Mouse (Mus musculus) intestine, postnatal 0 days (tissue): ENCODE results near the gene Trip11. TPM values are rescaled to one million over a fixed set of nuclear protein-coding genes. Genes with fewer than 3 reads are reported as not detected.

Experiments used
- ATAC-seq: fragments of 200-750 bp; cut with Nextera tagmentation; 2 replicates; pipeline ENCODE4 v1.8.0; 2017; ENCODE audit warnings: mild to moderate bottlenecking, moderate TSS enrichment, moderate library complexity
- H3K27ac ChIP-seq: fragments of 300-500 bp; sonication (generic); 2 replicates; pipeline ENCODE4 v1.5.1; 2014; ENCODE audit warnings: mild to moderate bottlenecking, low read depth, low read length, moderate library complexity
- H3K27me3 ChIP-seq: fragments of 300-500 bp; sonication (generic); replicated peaks from 2 replicates; pipeline ENCODE4 v1.6.1; 2014; ENCODE audit warnings: low read length, mixed read lengths; ENCODE audit not compliant: control insufficient read depth, insufficient read depth
- H3K36me3 ChIP-seq: fragments of 300-500 bp; sonication (generic); 2 replicates; pipeline ENCODE4 v1.6.1; 2014; ENCODE audit warnings: mild to moderate bottlenecking, moderate library complexity; ENCODE audit not compliant: control insufficient read depth, insufficient read depth
- H3K4me1 ChIP-seq: fragments of 300-500 bp; sonication (generic); replicated peaks from 2 replicates; pipeline ENCODE4 v1.6.1; 2014; ENCODE audit warnings: antibody characterized with exemption, low read length, mixed read lengths; ENCODE audit not compliant: control insufficient read depth, insufficient read depth
- H3K4me2 ChIP-seq: fragments of 300-500 bp; sonication (generic); replicated peaks from 2 replicates; pipeline ENCODE4 v1.6.1; 2014; ENCODE audit warnings: low read depth, mild to moderate bottlenecking, moderate library complexity
- H3K4me3 ChIP-seq: fragments of 300-500 bp; sonication (generic); 2 replicates; pipeline ENCODE4 v1.5.1; 2014; ENCODE audit warnings: low read depth, low read length
- H3K9ac ChIP-seq: fragments of 300-500 bp; sonication (generic); 2 replicates; pipeline ENCODE4 v1.6.1; 2014; ENCODE audit warnings: mild to moderate bottlenecking, low read depth, low read length
- H3K9me3 ChIP-seq: fragments of 300-500 bp; sonication (generic); 2 replicates; pipeline ENCODE4 v1.6.1; 2016; ENCODE audit warnings: mixed run types; ENCODE audit not compliant: control insufficient read depth
- CTCF ChIP-seq: sonication (generic); IDR thresholded peaks from 2 replicates; pipeline ENCODE4 v1.5.1; 2016; ENCODE audit warnings: low read depth, mild to moderate bottlenecking, control low read depth, antibody characterized with exemption, moderate library complexity
- WGBS: fragments of 180-500 bp; shearing (Covaris S2); extraction: QIAGEN DNeasy Blood & Tissue Kit; methylation state at CpG from one replicate; pipeline ENCODE4 v1.1.7; 2014; 5-methylcytosine and 5-hydroxymethylcytosine counted together
- polyA plus RNA-seq: library from polyadenylated mRNA; unstranded; fragments of >200 nt; fragmentation: Nextera tagmentation; extraction: Ambion mirVana; gene quantifications from 2 replicates; pipeline ENCODE4 v1.2.1, GENCODE M21; 2015

The Trip11 gene
- polyA plus RNA-seq, 1 experiment from 2014 or later = 42.9 TPM

- no peak for ATAC-seq
- no peak overlapping the region for H3K9ac ChIP-seq
- H3K36me3 ChIP-seq = peaks cover 23% of the 10 kb centered on the region
- H3K27ac ChIP-seq = no peak overlapping the region
- no peak for TF ChIP-seq CTCF
- 76% methylated on average over 4 of the region's 4 CpGs for WGBS
- H3K9me3 ChIP-seq = no peaks in the 10 kb centered on the region
- H3K27me3 ChIP-seq = no peaks in the 10 kb centered on the region
- no peak overlapping the region for H3K4me2 ChIP-seq
- H3K4me3 ChIP-seq = no peak overlapping the region
- H3K4me1 ChIP-seq = no peaks in the 10 kb centered on the region
Measured at GRCm38 (mm10) chr12:101948801-101949200, 35.7 kb upstream of the Trip11 start.

- Histone ChIP-seq H3K27ac (no peak overlapping the region), H3K9ac (no peak overlapping the region), H3K4me3 (no peak overlapping the region), H3K4me1 (no peaks in the 10 kb centered on the region), H3K27me3 (no peaks in the 10 kb centered on the region), H3K4me2 (no peak overlapping the region), H3K36me3 (peaks cover 23% of the 10 kb centered on the region), H3K9me3 (no peaks in the 10 kb centered on the region)
- no peak for ATAC-seq
- no peak for TF ChIP-seq CTCF
- 93% methylated on average over 8 of the region's 8 CpGs for WGBS
Measured at GRCm38 (mm10) chr12:101947986-101948385, 34.9 kb upstream of the Trip11 start.

- WGBS = 87% methylated on average over 7 of the region's 7 CpGs
- Histone ChIP-seq H3K36me3 (peaks cover 34% of the 10 kb centered on the region), H3K4me2 (no peak overlapping the region), H3K27me3 (no peaks in the 10 kb centered on the region), H3K4me1 (no peaks in the 10 kb centered on the region), H3K27ac (no peak overlapping the region), H3K4me3 (no peak overlapping the region), H3K9me3 (no peaks in the 10 kb centered on the region), H3K9ac (no peak overlapping the region)
- TF ChIP-seq CTCF = 0 out of 2 replicates have a peak, but pooled peaks have one; percentile 17
- no peak for ATAC-seq
Measured at GRCm38 (mm10) chr12:101937572-101937971, 24.5 kb upstream of the Trip11 start.

GRCm38 (mm10) chr12:101935223-101935622 lies 22.2 kb upstream of the Trip11 start:
- Histone ChIP-seq H3K4me1 (no peaks in the 10 kb centered on the region), H3K27me3 (no peaks in the 10 kb centered on the region), H3K36me3 (peaks cover 36% of the 10 kb centered on the region), H3K4me3 (no peak overlapping the region), H3K9me3 (no peaks in the 10 kb centered on the region), H3K4me2 (no peak overlapping the region), H3K9ac (no peak overlapping the region), H3K27ac (no peak overlapping the region)
- ATAC-seq = no peak
- no peak for TF ChIP-seq CTCF
- 97% methylated on average over 3 of the region's 3 CpGs for WGBS

DNA sequence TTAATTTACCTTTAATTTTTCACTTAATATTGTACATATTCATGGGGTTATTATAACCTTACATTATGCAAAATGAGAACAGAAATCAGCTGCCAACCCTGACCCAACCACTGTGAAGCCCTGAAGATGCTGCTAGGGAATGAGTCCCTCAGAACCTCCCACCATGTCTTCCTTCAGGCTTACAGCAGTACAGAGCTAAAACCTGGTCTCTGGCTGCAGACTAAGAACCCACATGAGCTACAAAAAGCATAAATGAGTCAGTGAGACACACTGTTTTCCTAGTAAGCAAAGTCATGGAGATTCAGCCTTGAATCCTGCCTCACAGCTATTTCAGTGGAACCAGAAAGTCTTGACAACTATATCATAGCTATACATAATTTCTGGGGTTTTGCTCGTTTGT lies 15.4 kb upstream of the Trip11 start:
- ATAC-seq = no peak
- TF ChIP-seq CTCF = no peak
- Histone ChIP-seq H3K9ac (no peak overlapping the region), H3K4me2 (no peak overlapping the region), H3K27me3 (no peaks in the 10 kb centered on the region), H3K4me1 (no peaks in the 10 kb centered on the region), H3K27ac (no peak overlapping the region), H3K4me3 (no peak overlapping the region), H3K9me3 (no peaks in the 10 kb centered on the region), H3K36me3 (peaks cover 70% of the 10 kb centered on the region)
- WGBS = 71% methylated on average over 1 of the region's 1 CpGs

GRCm38 (mm10) chr12:101922313-101922712 lies 9.2 kb upstream of the Trip11 start:
- no peaks in the 10 kb centered on the region for H3K4me1 ChIP-seq
- ATAC-seq = no peak
- no peaks in the 10 kb centered on the region for H3K9me3 ChIP-seq
- H3K4me3 ChIP-seq = no peak overlapping the region
- 90% methylated on average over 6 of the region's 6 CpGs for WGBS
- no peaks in the 10 kb centered on the region for H3K27me3 ChIP-seq
- TF ChIP-seq CTCF = no peak
- H3K4me2 ChIP-seq = no peak overlapping the region
- no peak overlapping the region for H3K9ac ChIP-seq
- peaks cover 36% of the 10 kb centered on the region for H3K36me3 ChIP-seq
- H3K27ac ChIP-seq = no peak overlapping the region

DNA sequence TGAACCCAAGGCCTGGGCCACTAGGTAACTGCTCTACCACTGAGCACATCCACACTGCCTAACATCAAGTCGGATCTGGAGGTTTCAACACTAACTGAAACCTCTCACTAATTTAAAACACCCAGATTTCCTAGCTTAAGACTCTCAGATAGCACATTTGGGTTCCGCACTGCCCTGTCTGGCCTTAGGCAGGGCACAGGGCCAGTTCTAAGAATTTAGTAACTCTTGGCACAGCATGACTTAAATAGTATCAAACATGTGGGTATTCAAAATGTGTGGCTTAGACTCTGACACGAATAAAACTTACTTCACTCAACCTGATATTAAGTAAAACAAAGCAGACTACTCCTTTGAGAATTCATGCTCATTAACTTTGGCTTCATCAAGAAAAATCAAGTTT lies 6.8 kb upstream of the Trip11 start:
- H3K27ac ChIP-seq = no peak overlapping the region
- H3K36me3 ChIP-seq = peaks cover 21% of the 10 kb centered on the region
- ATAC-seq = no peak
- TF ChIP-seq CTCF = no peak
- no peaks in the 10 kb centered on the region for H3K4me1 ChIP-seq
- no peak overlapping the region for H3K4me2 ChIP-seq
- H3K9ac ChIP-seq = no peak overlapping the region
- 87% methylated on average over 3 of the region's 3 CpGs for WGBS
- H3K9me3 ChIP-seq = no peaks in the 10 kb centered on the region
- no peak overlapping the region for H3K4me3 ChIP-seq
- H3K27me3 ChIP-seq = no peaks in the 10 kb centered on the region
